Mouse (Mus musculus) adrenal gland, adult 2 months (tissue): Measurements from ENCODE around the gene Orm1. TPM values are rescaled to one million over a fixed set of nuclear protein-coding genes. Genes with fewer than 3 reads are reported as not detected.

ENCODE experiments used
- DNase-seq: peaks from one replicate; pipeline ENCODE4 v3.0.0; 2021
- polyA plus RNA-seq: library from polyadenylated mRNA; depleted of rRNA; stranded (reverse); fragments of >200 nt; gene quantifications from 2 replicates; pipeline ENCODE4 v1.2.3, GENCODE M21; 2012
- total RNA-seq, 2 experiments: library from RNA; stranded (reverse); gene quantifications; 2 replicates each; pipeline ENCODE4 v1.2.3; 2021

Gene Orm1
- total and polyA plus RNA-seq, 3 experiments = 13.8 to 61.8 (median 38.2) TPM

GRCm38 (mm10) chr4:63355877-63356665, 11.7 kb downstream of the Orm1 start, which contains the start of gene Orm3:
Gene Orm3, plus strand, starts transcription at chr4:63356162.
- DNase-seq = peak; percentile 69

- DNase-seq = peak; percentile 64
These were observed 12.7 kb downstream of the Orm1 start for GRCm38 (mm10) chr4:63356981-63357570.

- no peak for DNase-seq
These were observed 15.5 kb downstream of the Orm1 start for GRCm38 (mm10) chr4:63359861-63360260.

- DNase-seq = peak; percentile 76
These were observed 17.8 kb downstream of the Orm1 start, which contains the start of gene Orm2 for GRCm38 (mm10) chr4:63362150-63362549. Gene Orm2, plus strand, starts transcription at chr4:63362449.

- DNase-seq = peak; percentile 87
These were observed 24.2 kb downstream of the Orm1 start for GRCm38 (mm10) chr4:63368577-63368976.

- DNase-seq = no peak
These were observed 26.5 kb downstream of the Orm1 start for GRCm38 (mm10) chr4:63370897-63371296.

GRCm38 (mm10) chr4:63371890-63372289, 27.5 kb downstream of the Orm1 start:
- DNase-seq = peak; percentile 30

- DNase-seq = no peak
These were observed 29.0 kb downstream of the Orm1 start for GRCm38 (mm10) chr4:63373404-63373803.

- no peak for DNase-seq
These were observed 30.0 kb downstream of the Orm1 start for GRCm38 (mm10) chr4:63374331-63374730.

GRCm38 (mm10) chr4:63375367-63375766, 31.0 kb downstream of the Orm1 start:
- no peak for DNase-seq

- no peak for DNase-seq
These were observed 33.1 kb downstream of the Orm1 start for GRCm38 (mm10) chr4:63377483-63377882.

GRCm38 (mm10) chr4:63382676-63383369, 38.5 kb downstream of the Orm1 start:
- DNase-seq = no peak

- DNase-seq = no peak
These were observed 39.1 kb downstream of the Orm1 start for GRCm38 (mm10) chr4:63383474-63383873.

- no peak for DNase-seq
These were observed 39.9 kb downstream of the Orm1 start for GRCm38 (mm10) chr4:63384262-63384661.

- peak; percentile 60 for DNase-seq
These were observed 40.9 kb downstream of the Orm1 start for GRCm38 (mm10) chr4:63385253-63385652.

- no peak for DNase-seq
These were observed 41.4 kb downstream of the Orm1 start for GRCm38 (mm10) chr4:63385784-63386183.

GRCm38 (mm10) chr4:63388029-63388428, 43.7 kb downstream of the Orm1 start:
- no peak for DNase-seq

- no peak for DNase-seq
These were observed 44.9 kb downstream of the Orm1 start for GRCm38 (mm10) chr4:63389121-63389886.

- no peak for DNase-seq
These were observed 45.6 kb downstream of the Orm1 start for GRCm38 (mm10) chr4:63389887-63390528.

- no peak for DNase-seq
These were observed 47.0 kb downstream of the Orm1 start for GRCm38 (mm10) chr4:63391322-63391721.
